Mouse (Mus musculus): ENCODE results near the gene Gm20388. TPM values are rescaled to one million over a fixed set of nuclear protein-coding genes. Genes with fewer than 3 reads are reported as not detected.
A peak's percentile ranks its signal among the peaks of the same experiment; 100 is the strongest.

Gene Gm20388
- polyA plus RNA-seq, 1 experiment from 2014 or later, result 8.3 TPM

DNA sequence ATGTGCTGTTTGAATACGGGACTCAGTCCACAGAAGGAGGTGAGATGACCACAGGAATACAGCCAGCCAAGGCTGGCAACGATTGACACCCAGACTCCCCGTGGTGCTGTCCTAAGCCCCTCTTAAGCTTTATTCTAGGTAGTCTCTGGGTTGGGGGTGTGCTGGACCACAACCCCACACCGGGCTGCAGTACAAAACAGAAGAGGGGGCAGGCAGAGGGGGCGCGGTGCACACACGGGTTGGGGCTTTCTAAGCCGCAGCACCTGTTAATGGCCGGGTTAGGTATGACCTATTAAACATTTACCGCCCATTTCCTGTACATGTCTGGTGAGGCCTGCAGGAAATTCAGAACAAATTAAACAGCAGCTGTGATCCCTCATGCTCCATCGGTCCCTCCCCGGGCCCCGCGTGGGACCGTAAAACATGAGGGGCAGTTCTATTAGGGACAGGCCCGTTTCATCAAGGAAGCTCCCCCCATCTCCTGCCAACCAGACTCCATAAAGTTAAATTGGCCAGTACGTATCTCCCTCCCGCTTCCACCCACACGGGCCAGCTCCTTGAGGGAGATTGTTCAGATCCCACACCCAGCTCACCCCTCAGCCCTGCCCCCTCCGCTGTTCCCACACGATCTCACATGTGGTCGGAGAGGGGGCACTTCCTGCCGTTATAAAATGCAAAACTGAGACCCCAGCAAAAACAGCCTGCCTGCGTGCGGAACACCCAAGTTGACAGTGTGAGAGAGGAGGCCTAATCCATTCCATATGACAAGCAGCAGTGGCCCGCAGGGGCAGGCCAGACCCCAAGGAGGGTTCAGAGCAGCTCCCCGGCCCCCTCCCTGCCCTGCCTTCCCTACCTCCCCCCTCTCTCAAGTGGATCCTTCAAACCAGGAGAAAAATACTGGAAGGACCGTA is 1390.1 kb downstream of the Gm20388 start:
- Histone ChIP-seq H3K27ac (ENCODE audit: low read depth) (peak overlapping the region; percentile 83), H3K27me3 (replicated peaks; ENCODE audit: control insufficient read depth, insufficient read depth, low read length) (0 out of 2 replicates have a peak, but pooled peaks cover 6% of the 10 kb centered on the region), H3K9ac (ENCODE audit: low read length) (0 out of 2 replicates have a peak overlapping the region, but pooled peaks have one; percentile 1), H3K4me3 (ENCODE audit: low read depth, low read length) (peak overlapping the region; percentile 8; the same call in 1 of the 2 replicates), H3K4me2 (ENCODE audit: low read length) (peak overlapping the region; percentile 45), H3K36me3 (ENCODE audit: control insufficient read depth, insufficient read depth, low read length) (no peaks in the 10 kb centered on the region), H3K9me3 (ENCODE audit: control insufficient read depth, low read length) (no peaks in the 10 kb centered on the region), H3K4me1 (replicated peaks; ENCODE audit: control insufficient read depth, insufficient read depth, low read length) (peaks cover 34% of the 10 kb centered on the region)
- 11% methylated on average over 28 of the region's 28 CpGs for WGBS
- DNase-seq (ENCODE audit: low spot score), result peak; percentile 77
- ATAC-seq (replicated peaks; ENCODE audit: low FRiP score, low TSS enrichment, low read depth), result peak; percentile 66

DNA sequence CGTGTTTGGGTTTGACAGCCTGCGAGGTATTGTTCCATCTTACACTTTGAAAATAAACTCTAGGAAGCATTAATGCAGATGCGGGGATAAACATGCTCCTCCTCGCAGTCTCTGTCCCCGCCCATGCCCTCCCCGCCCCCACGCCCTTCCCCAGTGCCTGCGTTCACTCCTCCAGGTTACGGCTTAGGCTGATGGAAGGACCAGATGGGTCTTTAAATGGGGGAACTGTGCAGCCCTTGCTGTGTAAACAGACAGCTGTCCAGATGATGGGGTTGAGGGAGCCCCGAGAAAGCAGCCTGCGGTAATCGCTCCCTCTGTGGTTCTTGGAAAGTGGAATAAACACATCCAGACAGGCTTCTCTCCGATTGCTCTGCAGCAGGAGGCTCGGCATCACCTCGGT is 1390.8 kb downstream of the Gm20388 start:
- H3K4me3 ChIP-seq (ENCODE audit: low read depth, low read length), result peak overlapping the region; percentile 8; the same call in 1 of the 2 replicates

DNA sequence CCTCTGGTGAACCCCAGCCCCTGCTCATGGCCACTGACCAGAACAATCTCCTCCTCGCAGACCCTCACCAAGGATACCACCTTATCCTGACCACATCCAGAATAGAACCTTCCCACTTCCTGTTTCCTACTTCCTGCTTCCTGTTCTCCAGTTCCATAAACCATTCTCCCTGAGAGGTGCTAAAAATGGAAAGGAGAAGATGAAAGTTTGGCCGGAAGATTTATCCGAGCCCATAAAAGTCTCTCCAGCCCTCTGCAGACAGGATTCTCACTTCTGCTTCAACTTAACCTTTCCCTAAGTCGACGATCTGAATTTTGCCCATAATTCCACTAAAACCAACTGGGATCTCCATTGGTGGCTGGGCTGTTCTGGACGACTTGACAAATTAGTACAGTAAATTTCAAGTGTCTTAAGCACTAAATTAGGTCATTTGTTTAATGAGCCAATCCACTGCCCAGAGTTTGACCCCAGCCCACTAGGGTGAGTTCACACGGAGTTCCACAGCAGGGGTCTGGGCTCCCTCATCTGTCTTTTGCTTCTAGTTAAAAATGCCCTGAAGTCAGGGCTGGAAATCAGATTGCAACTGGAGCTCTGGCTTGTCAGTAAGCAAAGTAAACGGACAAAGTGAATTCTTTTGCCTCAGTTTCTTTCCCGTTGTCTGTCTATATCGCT is 1391.5 kb downstream of the Gm20388 start:
- peaks cover 28% of the 10 kb centered on the region for H3K4me1 ChIP-seq (replicated peaks; ENCODE audit: control insufficient read depth, insufficient read depth, low read length)
- 30% methylated on average over 10 of the region's 10 CpGs for whole genome bisulfite sequencing
- no peaks in the 10 kb centered on the region for H3K36me3 ChIP-seq (ENCODE audit: control insufficient read depth, insufficient read depth, low read length)
- no peaks in the 10 kb centered on the region for H3K9me3 ChIP-seq (ENCODE audit: control insufficient read depth, low read length)
- ATAC-seq (replicated peaks; ENCODE audit: low FRiP score, low TSS enrichment, low read depth) (no peak), DNase-seq (ENCODE audit: low spot score) (no peak)
- H3K27me3 ChIP-seq (replicated peaks; ENCODE audit: control insufficient read depth, insufficient read depth, low read length), result 0 out of 2 replicates have a peak, but pooled peaks cover 6% of the 10 kb centered on the region
- peak overlapping the region; percentile 45 for H3K4me2 ChIP-seq (ENCODE audit: low read length)
- H3K9ac ChIP-seq (ENCODE audit: low read length), result no peak overlapping the region
- H3K4me3 ChIP-seq (ENCODE audit: low read depth, low read length), result no peak overlapping the region
- peak overlapping the region; percentile 83 for H3K27ac ChIP-seq (ENCODE audit: low read depth)

More for the DNA sequence above, 1390.8 kb downstream of the Gm20388 start:
- no peaks in the 10 kb centered on the region for H3K36me3 ChIP-seq (ENCODE audit: control insufficient read depth, insufficient read depth, low read length)
- H3K27me3 ChIP-seq (replicated peaks; ENCODE audit: control insufficient read depth, insufficient read depth, low read length), result 0 out of 2 replicates have a peak, but pooled peaks cover 6% of the 10 kb centered on the region
- WGBS, result 12% methylated on average over 15 of the region's 15 CpGs
- peaks cover 34% of the 10 kb centered on the region for H3K4me1 ChIP-seq (replicated peaks; ENCODE audit: control insufficient read depth, insufficient read depth, low read length)
- peak overlapping the region; percentile 83 for H3K27ac ChIP-seq (ENCODE audit: low read depth)
- 0 out of 2 replicates have a peak, but pooled peaks have one; percentile 32 for ATAC-seq (replicated peaks; ENCODE audit: low FRiP score, low TSS enrichment, low read depth)
- H3K4me2 ChIP-seq (ENCODE audit: low read length), result peak overlapping the region; percentile 45
- 0 out of 2 replicates have a peak overlapping the region, but pooled peaks have one; percentile 1 for H3K9ac ChIP-seq (ENCODE audit: low read length)
- DNase-seq (ENCODE audit: low spot score), result peak; percentile 65
- no peaks in the 10 kb centered on the region for H3K9me3 ChIP-seq (ENCODE audit: control insufficient read depth, low read length)

DNA sequence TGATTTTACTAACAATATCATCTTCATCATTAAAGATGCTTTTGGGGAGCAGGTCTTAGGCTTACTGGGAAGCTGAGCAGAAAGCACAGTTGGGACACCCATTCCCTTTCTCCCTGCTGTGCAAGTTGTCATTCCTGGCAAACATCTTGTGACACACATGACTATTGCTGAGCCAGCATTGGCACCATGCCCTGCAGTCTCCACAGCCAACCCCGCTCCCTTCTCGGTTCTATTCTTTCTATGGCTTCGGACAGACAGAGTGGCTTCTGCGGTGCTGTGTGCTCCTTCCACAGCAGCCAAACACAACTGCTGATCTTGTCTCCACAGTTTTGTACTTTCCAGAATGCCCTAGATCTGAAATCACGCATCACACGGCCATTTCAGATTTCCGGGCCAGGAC is 1397.1 kb downstream of the Gm20388 start:
- no peak for ATAC-seq (replicated peaks; ENCODE audit: low FRiP score, low TSS enrichment, low read depth)
- H3K4me2 ChIP-seq (ENCODE audit: low read length), result no peak overlapping the region
- WGBS, result 90% methylated on average over 7 of the region's 7 CpGs
- H3K9me3 ChIP-seq (ENCODE audit: control insufficient read depth, low read length), result no peaks in the 10 kb centered on the region
- no peak overlapping the region for H3K27ac ChIP-seq (ENCODE audit: low read depth)
- H3K36me3 ChIP-seq (ENCODE audit: control insufficient read depth, insufficient read depth, low read length), result no peaks in the 10 kb centered on the region
- DNase-seq (ENCODE audit: low spot score), result no peak
- H3K9ac ChIP-seq (ENCODE audit: low read length), result no peak overlapping the region
- H3K4me3 ChIP-seq (ENCODE audit: low read depth, low read length), result no peak overlapping the region
- peaks cover 12% of the 10 kb centered on the region for H3K4me1 ChIP-seq (replicated peaks; ENCODE audit: control insufficient read depth, insufficient read depth, low read length)
- 0 out of 2 replicates have a peak, but pooled peaks cover 6% of the 10 kb centered on the region for H3K27me3 ChIP-seq (replicated peaks; ENCODE audit: control insufficient read depth, insufficient read depth, low read length)

DNA sequence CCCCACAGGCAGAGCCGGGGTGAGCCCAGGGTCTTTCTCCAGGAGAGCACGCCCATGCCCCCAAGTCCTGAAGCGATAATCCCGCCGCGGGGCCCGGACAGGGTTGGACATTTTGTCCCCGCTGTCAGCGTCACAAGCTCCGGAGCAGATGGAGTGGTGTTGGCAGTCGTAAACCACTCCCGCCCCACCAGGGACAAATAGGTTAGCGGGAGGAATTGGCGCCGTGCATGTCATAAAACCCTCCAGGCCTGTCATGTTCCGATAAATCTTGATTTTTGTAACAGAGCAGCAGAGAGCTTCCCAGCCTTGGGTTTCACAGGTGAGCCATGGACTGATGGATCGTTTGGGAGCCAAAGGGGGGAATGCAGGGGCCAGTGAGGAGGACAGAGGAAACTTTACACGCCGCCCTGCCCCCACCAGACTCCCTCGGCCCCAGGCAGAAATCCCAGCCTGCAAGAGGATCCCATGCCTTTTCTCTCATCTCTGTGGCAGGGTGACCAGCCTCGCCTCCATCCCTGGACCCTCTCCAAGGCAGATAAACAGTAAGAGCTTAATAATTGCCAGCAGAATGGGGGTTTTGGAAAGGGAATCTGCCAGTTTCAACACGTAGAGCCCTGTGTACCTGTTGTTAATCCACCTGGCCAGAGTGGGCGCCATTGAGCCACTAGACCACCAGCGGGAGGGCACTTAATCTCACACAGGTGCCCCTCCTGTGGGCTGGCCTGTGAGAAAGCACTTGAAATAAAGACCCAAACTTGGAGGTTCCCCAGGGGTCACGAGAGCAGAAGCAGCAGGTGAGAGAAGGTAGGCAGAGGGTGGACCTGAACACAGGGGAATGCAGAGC is 1400.6 kb downstream of the Gm20388 start:
- ATAC-seq (replicated peaks; ENCODE audit: low FRiP score, low TSS enrichment, low read depth) (no peak), DNase-seq (ENCODE audit: low spot score) (no peak)
- H3K9me3 ChIP-seq (ENCODE audit: control insufficient read depth, low read length), result no peaks in the 10 kb centered on the region
- H3K4me2 ChIP-seq (ENCODE audit: low read length), result peak overlapping the region; percentile 31
- H3K27me3 ChIP-seq (replicated peaks; ENCODE audit: control insufficient read depth, insufficient read depth, low read length), result no peaks in the 10 kb centered on the region
- no peak overlapping the region for H3K9ac ChIP-seq (ENCODE audit: low read length)
- no peak overlapping the region for H3K4me3 ChIP-seq (ENCODE audit: low read depth, low read length)
- H3K4me1 ChIP-seq (replicated peaks; ENCODE audit: control insufficient read depth, insufficient read depth, low read length), result peaks cover 19% of the 10 kb centered on the region
- no peaks in the 10 kb centered on the region for H3K36me3 ChIP-seq (ENCODE audit: control insufficient read depth, insufficient read depth, low read length)
- H3K27ac ChIP-seq (ENCODE audit: low read depth), result no peak overlapping the region
- WGBS, result 9% methylated on average over 25 of the region's 25 CpGs

DNA sequence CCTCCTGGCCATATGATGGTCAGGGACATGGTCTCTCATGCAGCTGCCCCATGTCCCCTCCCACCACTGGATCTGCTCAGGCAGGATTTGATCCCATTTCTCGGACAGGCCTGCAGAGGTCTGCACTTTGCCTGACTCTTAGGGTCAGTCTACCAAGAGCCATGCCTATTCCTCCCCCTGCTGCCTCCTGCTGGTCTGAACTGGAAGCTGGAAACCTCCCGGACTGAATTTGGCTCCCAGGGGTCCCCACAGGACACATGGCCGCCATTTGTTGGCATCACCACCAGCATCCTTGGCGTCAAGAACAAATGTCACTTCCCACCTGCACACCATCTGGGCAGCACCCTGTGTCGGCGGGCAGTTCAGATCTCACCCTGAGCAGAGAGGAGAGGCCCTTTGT is 1402.8 kb downstream of the Gm20388 start:
- Histone ChIP-seq H3K4me1 (replicated peaks; ENCODE audit: control insufficient read depth, insufficient read depth, low read length) (peaks cover 23% of the 10 kb centered on the region), H3K9me3 (ENCODE audit: control insufficient read depth, low read length) (no peaks in the 10 kb centered on the region), H3K27me3 (replicated peaks; ENCODE audit: control insufficient read depth, insufficient read depth, low read length) (no peaks in the 10 kb centered on the region), H3K36me3 (ENCODE audit: control insufficient read depth, insufficient read depth, low read length) (no peaks in the 10 kb centered on the region), H3K4me3 (ENCODE audit: low read depth, low read length) (no peak overlapping the region), H3K4me2 (ENCODE audit: low read length) (no peak overlapping the region), H3K9ac (ENCODE audit: low read length) (no peak overlapping the region), H3K27ac (ENCODE audit: low read depth) (no peak overlapping the region)
- no peak for ATAC-seq (replicated peaks; ENCODE audit: low FRiP score, low TSS enrichment, low read depth)
- DNase-seq (ENCODE audit: low spot score), result no peak
- 51% methylated on average over 6 of the region's 6 CpGs for WGBS

DNA sequence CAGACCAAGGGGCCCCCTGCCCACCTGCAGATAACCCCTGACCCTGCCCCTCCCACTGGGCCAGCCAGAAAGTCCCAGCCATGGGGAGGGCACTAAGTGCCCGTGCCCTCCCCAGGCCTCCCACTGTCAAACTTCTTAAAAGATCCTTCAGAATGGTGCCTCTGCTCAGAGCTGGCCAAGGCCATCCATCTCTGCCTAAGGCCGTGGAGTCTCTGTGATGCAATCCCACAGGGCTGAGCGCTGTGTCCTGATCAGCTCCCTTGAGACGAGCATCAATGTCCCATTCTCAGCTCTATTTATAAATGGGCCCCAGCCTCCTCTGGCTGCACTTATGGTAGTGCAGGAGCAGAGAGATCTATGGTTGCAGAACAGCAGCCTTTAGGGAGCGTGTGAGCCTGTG is 1403.4 kb downstream of the Gm20388 start:
- ATAC-seq (replicated peaks; ENCODE audit: low FRiP score, low TSS enrichment, low read depth), result no peak
- H3K4me2 ChIP-seq (ENCODE audit: low read length), result no peak overlapping the region
- no peak overlapping the region for H3K4me3 ChIP-seq (ENCODE audit: low read depth, low read length)
- no peak for DNase-seq (ENCODE audit: low spot score)
- no peaks in the 10 kb centered on the region for H3K27me3 ChIP-seq (replicated peaks; ENCODE audit: control insufficient read depth, insufficient read depth, low read length)
- H3K27ac ChIP-seq (ENCODE audit: low read depth), result no peak overlapping the region
- WGBS, result 59% methylated on average over 5 of the region's 5 CpGs
- H3K36me3 ChIP-seq (ENCODE audit: control insufficient read depth, insufficient read depth, low read length), result no peaks in the 10 kb centered on the region
- no peak overlapping the region for H3K9ac ChIP-seq (ENCODE audit: low read length)
- no peaks in the 10 kb centered on the region for H3K9me3 ChIP-seq (ENCODE audit: control insufficient read depth, low read length)
- H3K4me1 ChIP-seq (replicated peaks; ENCODE audit: control insufficient read depth, insufficient read depth, low read length), result peaks cover 23% of the 10 kb centered on the region

DNA sequence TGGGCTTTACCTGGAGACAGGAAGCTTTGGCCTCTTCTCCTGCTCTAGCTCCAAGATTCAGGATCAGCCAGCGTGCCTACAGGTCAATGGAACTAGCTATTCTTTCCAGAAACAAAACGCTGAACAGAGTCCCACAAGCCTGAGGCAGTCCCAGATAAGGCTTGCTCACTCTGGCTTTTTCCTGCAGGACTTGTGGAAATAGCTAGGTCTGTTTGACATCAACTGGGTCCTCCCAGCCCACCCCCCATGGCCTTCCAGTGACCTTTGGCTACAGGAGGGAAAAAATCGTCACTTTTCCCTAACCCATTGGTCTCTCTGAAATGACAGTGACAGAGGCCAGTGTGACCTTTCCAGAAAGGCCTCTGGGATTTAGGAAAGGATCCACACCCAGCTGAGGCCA is 1404.9 kb downstream of the Gm20388 start:
- ATAC-seq (replicated peaks; ENCODE audit: low FRiP score, low TSS enrichment, low read depth) (no peak), DNase-seq (ENCODE audit: low spot score) (no peak)
- Histone ChIP-seq H3K9me3 (ENCODE audit: control insufficient read depth, low read length) (no peaks in the 10 kb centered on the region), H3K4me2 (ENCODE audit: low read length) (no peak overlapping the region), H3K27me3 (replicated peaks; ENCODE audit: control insufficient read depth, insufficient read depth, low read length) (no peaks in the 10 kb centered on the region), H3K27ac (ENCODE audit: low read depth) (no peak overlapping the region), H3K36me3 (ENCODE audit: control insufficient read depth, insufficient read depth, low read length) (no peaks in the 10 kb centered on the region), H3K9ac (ENCODE audit: low read length) (no peak overlapping the region), H3K4me3 (ENCODE audit: low read depth, low read length) (no peak overlapping the region), H3K4me1 (replicated peaks; ENCODE audit: control insufficient read depth, insufficient read depth, low read length) (peaks cover 19% of the 10 kb centered on the region)
- WGBS, result 25% methylated on average over 3 of the region's 3 CpGs
